Mouse (Mus musculus): ENCODE data around the gene Msln.
A peak's percentile ranks its signal among the peaks of the same experiment; 100 is the strongest.

Msln gene

DNA sequence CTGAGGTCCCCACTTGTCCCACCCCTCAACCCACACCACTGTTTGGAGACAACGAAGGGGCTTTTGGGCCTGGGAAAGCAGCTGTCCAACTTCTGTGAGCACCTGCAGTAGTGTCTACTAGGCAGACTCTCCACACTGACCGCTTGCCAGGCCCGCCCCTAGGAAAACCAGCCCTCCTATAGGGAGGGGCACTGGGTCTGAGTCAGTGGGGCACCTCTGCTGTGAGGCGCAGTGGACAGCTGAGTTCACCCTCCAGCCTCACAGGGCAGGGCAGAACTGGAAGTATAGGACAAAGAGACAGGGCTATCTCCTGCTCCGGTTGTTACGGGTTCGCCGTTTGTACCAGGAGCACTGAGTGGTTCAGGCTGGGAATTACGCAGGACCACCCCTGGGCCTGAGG is at the start of gene Msln:
Gene Msln (minus strand): TSS at position 138 of the 400 bp plus-strand sequence.
- Histone ChIP-seq H3K27me3 (ENCODE audit: control insufficient read depth, insufficient read depth, low read length, poor library complexity, severe bottlenecking) (no peaks in the 10 kb centered on the region), H3K36me3 (ENCODE audit: control insufficient read depth, insufficient read depth, low read length, poor library complexity, severe bottlenecking) (no peaks in the 10 kb centered on the region)
- no peak for DNase-seq (ENCODE audit: low read depth, low spot score)

GRCm38 (mm10) chr17:25802825-25803517 is 48.8 kb upstream of the Msln start:
- Histone ChIP-seq H3K27me3 (ENCODE audit: control insufficient read depth, insufficient read depth, low read length, poor library complexity, severe bottlenecking) (no peaks in the 10 kb centered on the region), H3K36me3 (ENCODE audit: control insufficient read depth, insufficient read depth, low read length, poor library complexity, severe bottlenecking) (no peaks in the 10 kb centered on the region)
- no peak for DNase-seq (ENCODE audit: low read depth, low spot score)

DNA sequence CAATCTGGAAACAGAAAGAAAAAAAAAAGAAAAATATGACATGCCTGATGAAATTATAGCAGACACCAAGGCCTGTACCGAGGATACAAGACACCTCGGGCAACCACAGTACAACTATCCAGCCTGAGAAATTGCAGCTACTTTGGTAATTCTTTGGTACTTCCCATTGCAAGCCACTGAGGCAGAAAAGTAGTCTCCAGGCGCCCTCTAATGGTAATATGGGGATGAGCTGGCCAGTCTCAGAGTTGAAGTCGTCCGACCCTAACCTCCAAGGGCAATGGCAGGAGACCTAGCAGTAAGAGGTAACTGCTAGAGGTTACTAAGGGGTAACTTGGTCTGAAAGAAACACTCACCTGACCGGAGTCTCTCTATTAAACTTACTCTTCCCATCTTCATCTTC is 46.9 kb upstream of the Msln start:
- DNase-seq (ENCODE audit: low read depth, low spot score): peak; percentile 89
- Histone ChIP-seq H3K36me3 (ENCODE audit: control insufficient read depth, insufficient read depth, low read length, poor library complexity, severe bottlenecking) (no peaks in the 10 kb centered on the region), H3K27me3 (ENCODE audit: control insufficient read depth, insufficient read depth, low read length, poor library complexity, severe bottlenecking) (no peaks in the 10 kb centered on the region)

- Histone ChIP-seq H3K27me3 (ENCODE audit: control insufficient read depth, insufficient read depth, low read length, poor library complexity, severe bottlenecking) (no peaks in the 10 kb centered on the region), H3K36me3 (ENCODE audit: control insufficient read depth, insufficient read depth, low read length, poor library complexity, severe bottlenecking) (no peaks in the 10 kb centered on the region)
- peak; percentile 81 for DNase-seq (ENCODE audit: low read depth, low spot score)
Observed at GRCm38 (mm10) chr17:25796951-25797369, 42.8 kb upstream of the Msln start, which contains the start of gene Metrn. TSS of gene Metrn (minus strand) at chr17:25797136.

DNA sequence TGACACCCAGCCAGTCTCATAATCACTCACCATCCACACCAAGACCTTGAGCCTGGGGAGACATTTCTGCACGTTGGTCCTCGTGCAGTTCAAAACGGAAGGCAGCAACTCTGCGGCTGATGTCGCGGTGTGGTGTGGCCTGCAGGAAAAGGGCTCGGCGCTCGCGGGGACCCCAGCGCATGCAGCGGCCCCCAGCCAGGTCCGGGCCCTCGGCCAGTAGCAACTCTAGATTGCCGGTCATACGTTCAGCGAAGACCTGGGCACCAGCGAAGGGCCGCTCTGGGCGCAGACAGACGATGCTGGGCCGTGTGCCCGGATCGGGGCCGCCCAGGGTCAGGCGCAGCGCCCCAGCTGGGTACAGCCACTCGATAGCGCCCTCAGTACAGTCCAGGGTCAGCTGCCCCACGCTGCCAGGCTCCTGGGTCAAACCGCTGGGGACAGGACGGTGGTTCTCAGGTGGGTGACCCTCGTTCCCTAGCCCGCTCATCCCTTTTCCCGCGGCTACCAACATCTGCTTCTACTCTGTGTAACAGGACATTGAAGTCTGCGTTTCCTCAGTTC is 42.1 kb upstream of the Msln start:
- Histone ChIP-seq H3K27me3 (ENCODE audit: control insufficient read depth, insufficient read depth, low read length, poor library complexity, severe bottlenecking) (no peaks in the 10 kb centered on the region), H3K36me3 (ENCODE audit: control insufficient read depth, insufficient read depth, low read length, poor library complexity, severe bottlenecking) (no peaks in the 10 kb centered on the region)
- DNase-seq (ENCODE audit: low read depth, low spot score): no peak

DNA sequence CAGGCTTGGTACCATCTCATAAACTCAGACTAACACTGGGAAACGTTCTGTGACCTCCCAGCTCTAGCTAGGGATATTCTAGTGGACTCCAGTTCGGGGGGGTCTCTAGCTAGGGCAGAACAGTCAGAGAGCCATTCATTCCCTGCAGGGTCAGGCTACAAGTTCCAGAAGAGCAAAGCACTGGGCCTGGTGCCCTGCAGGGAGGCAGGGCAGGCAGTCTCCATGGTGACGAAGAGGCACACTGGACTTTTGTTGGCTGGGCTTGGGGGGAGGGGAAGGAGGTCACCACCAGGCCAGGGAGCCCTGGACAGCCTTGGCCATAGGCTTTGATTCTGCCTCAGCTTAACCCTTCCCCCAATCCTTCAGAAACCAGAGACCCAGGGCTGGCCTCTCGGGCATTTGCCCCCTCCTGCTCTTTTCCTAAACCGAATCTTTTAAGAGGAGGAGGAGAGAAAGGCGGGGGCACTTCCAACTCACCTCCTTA is 41.5 kb upstream of the Msln start, which contains the start of gene AC134908.4:
Gene AC134908.4 (minus strand): TSS at position 51 of the 484 bp plus-strand sequence.
- no peaks in the 10 kb centered on the region for H3K27me3 ChIP-seq (ENCODE audit: control insufficient read depth, insufficient read depth, low read length, poor library complexity, severe bottlenecking)
- H3K36me3 ChIP-seq (ENCODE audit: control insufficient read depth, insufficient read depth, low read length, poor library complexity, severe bottlenecking): no peaks in the 10 kb centered on the region
- DNase-seq (ENCODE audit: low read depth, low spot score): no peak

- no peaks in the 10 kb centered on the region for H3K36me3 ChIP-seq (ENCODE audit: control insufficient read depth, insufficient read depth, low read length, poor library complexity, severe bottlenecking)
- no peaks in the 10 kb centered on the region for H3K27me3 ChIP-seq (ENCODE audit: control insufficient read depth, insufficient read depth, low read length, poor library complexity, severe bottlenecking)
- no peak for DNase-seq (ENCODE audit: low read depth, low spot score)
Observed at GRCm38 (mm10) chr17:25794998-25795397, 40.8 kb upstream of the Msln start.

GRCm38 (mm10) chr17:25794197-25794596 is 40.0 kb upstream of the Msln start:
- Histone ChIP-seq H3K27me3 (ENCODE audit: control insufficient read depth, insufficient read depth, low read length, poor library complexity, severe bottlenecking) (no peaks in the 10 kb centered on the region), H3K36me3 (ENCODE audit: control insufficient read depth, insufficient read depth, low read length, poor library complexity, severe bottlenecking) (peaks cover 3% of the 10 kb centered on the region; the same call in 1 of the 2 replicates)
- DNase-seq (ENCODE audit: low read depth, low spot score): no peak

DNA sequence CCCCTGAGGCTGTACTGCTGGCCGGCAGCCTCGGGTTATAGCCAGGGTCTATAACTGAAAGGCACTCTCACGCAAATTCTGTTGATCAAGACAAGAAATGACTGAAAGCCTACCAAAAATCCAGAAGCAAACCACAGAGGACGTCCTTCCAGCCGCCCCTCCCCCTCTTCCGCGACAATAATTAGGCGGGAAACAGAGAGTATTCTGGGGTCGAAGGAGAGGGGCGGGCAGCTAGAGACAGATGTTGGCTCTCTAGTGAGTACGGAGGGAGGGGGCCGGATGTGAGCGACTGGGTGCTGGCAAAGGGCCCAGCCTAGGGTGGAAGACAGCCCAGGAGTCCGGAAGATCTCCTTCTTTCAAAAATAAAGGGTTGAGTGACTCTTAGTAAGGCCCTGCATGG is 38.4 kb upstream of the Msln start, which contains the start of gene Fam173a:
Gene Fam173a (minus strand): TSS at position 287 of the 400 bp plus-strand sequence.
- H3K36me3 ChIP-seq (ENCODE audit: control insufficient read depth, insufficient read depth, low read length, poor library complexity, severe bottlenecking): peaks cover 3% of the 10 kb centered on the region; the same call in 1 of the 2 replicates
- no peaks in the 10 kb centered on the region for H3K27me3 ChIP-seq (ENCODE audit: control insufficient read depth, insufficient read depth, low read length, poor library complexity, severe bottlenecking)
- DNase-seq (ENCODE audit: low read depth, low spot score): peak; percentile 68

GRCm38 (mm10) chr17:25791843-25792527 is 37.8 kb upstream of the Msln start:
- H3K36me3 ChIP-seq (ENCODE audit: control insufficient read depth, insufficient read depth, low read length, poor library complexity, severe bottlenecking): peaks cover 3% of the 10 kb centered on the region; the same call in 1 of the 2 replicates
- H3K27me3 ChIP-seq (ENCODE audit: control insufficient read depth, insufficient read depth, low read length, poor library complexity, severe bottlenecking): no peaks in the 10 kb centered on the region

GRCm38 (mm10) chr17:25791320-25791842 is 37.2 kb upstream of the Msln start:
- no peak for DNase-seq (ENCODE audit: low read depth, low spot score)
- Histone ChIP-seq H3K27me3 (ENCODE audit: control insufficient read depth, insufficient read depth, low read length, poor library complexity, severe bottlenecking) (no peaks in the 10 kb centered on the region), H3K36me3 (ENCODE audit: control insufficient read depth, insufficient read depth, low read length, poor library complexity, severe bottlenecking) (peaks cover 3% of the 10 kb centered on the region; the same call in 1 of the 2 replicates)

More at GRCm38 (mm10) chr17:25791843-25792527, 37.8 kb upstream of the Msln start:
- peak; percentile 86 for DNase-seq (ENCODE audit: low read depth, low spot score)

- no peak for DNase-seq (ENCODE audit: low read depth, low spot score)
- Histone ChIP-seq H3K36me3 (ENCODE audit: control insufficient read depth, insufficient read depth, low read length, poor library complexity, severe bottlenecking) (peaks cover 4% of the 10 kb centered on the region), H3K27me3 (ENCODE audit: control insufficient read depth, insufficient read depth, low read length, poor library complexity, severe bottlenecking) (no peaks in the 10 kb centered on the region)
Observed at GRCm38 (mm10) chr17:25786781-25787504, 32.8 kb upstream of the Msln start.

DNA sequence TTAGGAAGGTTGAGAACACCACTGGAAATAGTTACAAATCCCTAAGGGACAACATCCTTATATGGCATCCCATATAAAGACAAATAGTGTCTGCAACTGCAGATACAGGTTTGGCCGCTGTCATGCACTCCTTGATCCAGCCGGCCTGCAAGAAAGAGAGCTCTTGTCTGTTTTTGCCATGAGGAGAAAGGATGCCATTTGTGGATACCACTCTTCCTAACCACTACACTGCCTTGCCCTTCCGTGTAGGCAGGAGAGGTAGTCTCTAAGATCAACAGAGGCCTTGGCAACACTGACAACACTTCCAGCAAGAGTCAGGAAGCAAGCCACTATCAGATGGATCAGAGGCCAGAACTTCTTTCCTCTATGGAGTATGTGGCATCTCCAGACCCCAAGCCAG is 32.1 kb upstream of the Msln start, which contains the start of gene Ccdc78:
Gene Ccdc78 (plus strand): TSS at position 301 of the 400 bp plus-strand sequence.
- Histone ChIP-seq H3K36me3 (ENCODE audit: control insufficient read depth, insufficient read depth, low read length, poor library complexity, severe bottlenecking) (peaks cover 4% of the 10 kb centered on the region), H3K27me3 (ENCODE audit: control insufficient read depth, insufficient read depth, low read length, poor library complexity, severe bottlenecking) (no peaks in the 10 kb centered on the region)
- DNase-seq (ENCODE audit: low read depth, low spot score): no peak

DNA sequence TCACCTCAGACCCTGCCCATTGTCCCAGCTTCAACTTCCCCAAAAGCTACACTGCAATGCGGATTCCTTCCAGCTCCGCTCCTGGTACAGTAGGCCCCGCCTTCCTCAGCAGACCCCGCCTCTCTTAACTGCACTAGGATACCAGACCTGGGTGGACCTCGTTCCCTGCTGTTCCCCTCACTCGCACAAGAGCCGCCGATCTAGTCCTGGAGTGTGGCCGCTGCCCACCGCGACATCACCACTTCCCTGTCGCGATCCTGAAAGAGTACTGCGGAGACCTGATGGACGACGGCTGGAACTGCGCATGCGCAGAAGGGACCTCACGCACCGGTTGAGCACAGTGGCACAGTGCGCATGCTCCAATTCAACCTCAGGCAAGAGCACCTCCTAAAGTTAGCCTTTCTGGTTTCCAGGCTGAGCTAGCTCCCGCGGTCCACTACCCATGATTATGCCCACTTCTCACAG is 31.1 kb upstream of the Msln start, which contains the start of gene Haghl:
Gene Haghl (minus strand): TSS at position 393 of the 465 bp plus-strand sequence.
- H3K27me3 ChIP-seq (ENCODE audit: control insufficient read depth, insufficient read depth, low read length, poor library complexity, severe bottlenecking): no peaks in the 10 kb centered on the region
- DNase-seq (ENCODE audit: low read depth, low spot score): peak; percentile 98
- H3K36me3 ChIP-seq (ENCODE audit: control insufficient read depth, insufficient read depth, low read length, poor library complexity, severe bottlenecking): peaks cover 9% of the 10 kb centered on the region
